Mouse (Mus musculus) limb, embryonic 10.5 days (tissue): ENCODE measurements around the gene Syna. TPM values are rescaled to one million over a fixed set of nuclear protein-coding genes. Genes with fewer than 3 reads are reported as not detected.
A peak's percentile ranks its signal among the peaks of the same experiment; 100 is the strongest.

Source experiments
- DNase-seq: peaks from one replicate; pipeline ENCODE4 v3.0.0-alpha.2; 2017; ENCODE audit warnings: low spot score
- H3K27ac ChIP-seq: fragments of 300-500 bp; sonication (generic); 2 replicates; pipeline ENCODE4 v1.5.1; 2016; ENCODE audit warnings: mild to moderate bottlenecking
- H3K27me3 ChIP-seq: fragments of 300-500 bp; sonication (generic); 2 replicates; pipeline ENCODE4 v1.6.1; 2016; ENCODE audit warnings: low read depth, mild to moderate bottlenecking; ENCODE audit not compliant: poor library complexity, severe bottlenecking
- H3K36me3 ChIP-seq: fragments of 300-500 bp; sonication (generic); 2 replicates; pipeline ENCODE4 v1.6.1; 2016; ENCODE audit warnings: mild to moderate bottlenecking, moderate library complexity
- H3K4me1 ChIP-seq: fragments of 300-500 bp; sonication (generic); 2 replicates; pipeline ENCODE4 v1.6.1; 2016
- H3K4me3 ChIP-seq: fragments of 300-500 bp; sonication (generic); 2 replicates; pipeline ENCODE4 v1.5.1; 2016; ENCODE audit warnings: mild to moderate bottlenecking, moderate library complexity
- H3K9me3 ChIP-seq: fragments of 300-500 bp; sonication (generic); replicated peaks from 2 replicates; pipeline ENCODE4 v1.6.1; 2016; ENCODE audit warnings: mild to moderate bottlenecking
- WGBS: fragments of 180-500 bp; shearing (Covaris S2); methylation state at CpG from one replicate; pipeline ENCODE4 v1.1.7; 2016; 5-methylcytosine and 5-hydroxymethylcytosine counted together
- polyA plus RNA-seq: library from polyadenylated mRNA; unstranded; fragments of >200 nt; fragmentation: Nextera tagmentation; extraction: Ambion mirVana; gene quantifications from 2 replicates; pipeline ENCODE4 v1.2.1, GENCODE M21; 2016

Gene Syna
- polyA plus RNA-seq, 1 experiment from 2014 or later, result 0.06 TPM

- DNase-seq, result peak; percentile 89
- Histone ChIP-seq H3K9me3 (no peaks in the 10 kb centered on the region), H3K27ac (peak overlapping the region; percentile 66), H3K36me3 (no peaks in the 10 kb centered on the region), H3K4me1 (peaks cover 35% of the 10 kb centered on the region), H3K27me3 (no peaks in the 10 kb centered on the region), H3K4me3 (peak overlapping the region; percentile 35)
- 15% methylated on average over 20 of the region's 20 CpGs for WGBS
Measured at GRCm38 (mm10) chr5:134555463-134556164, 4.4 kb downstream of the Syna start.

- no peak for DNase-seq
- H3K9me3 ChIP-seq, result no peaks in the 10 kb centered on the region
- 88% methylated on average over 5 of the region's 5 CpGs for WGBS
- peaks cover 43% of the 10 kb centered on the region for H3K4me1 ChIP-seq
- peaks cover 10% of the 10 kb centered on the region for H3K36me3 ChIP-seq
- no peaks in the 10 kb centered on the region for H3K27me3 ChIP-seq
- H3K4me3 ChIP-seq, result no peak overlapping the region
- no peak overlapping the region for H3K27ac ChIP-seq
Measured at GRCm38 (mm10) chr5:134553951-134554546, 5.9 kb downstream of the Syna start.

- peak; percentile 94 for DNase-seq
- Histone ChIP-seq H3K4me3 (peak within 1 kb of the TSS; percentile 70), H3K4me1 (peaks cover 51% of the 10 kb centered on the region), H3K27me3 (no peaks in the 10 kb centered on the region), H3K27ac (peak within 1 kb of the TSS; percentile 96), H3K9me3 (no peaks in the 10 kb centered on the region), H3K36me3 (peaks cover 20% of the 10 kb centered on the region)
- WGBS, result 1% methylated on average over 61 of the region's 61 CpGs
Measured at GRCm38 (mm10) chr5:134552110-134552972, 7.6 kb downstream of the Syna start, which contains the start of gene Clip2. Clip2 (minus strand) TSS chr5:134552434.

- 2% methylated on average over 52 of the region's 52 CpGs for WGBS
Measured at GRCm38 (mm10) chr5:134551233-134552109, 8.5 kb downstream of the Syna start.

GRCm38 (mm10) chr5:134550836-134551232 is 9.1 kb downstream of the Syna start:
- H3K4me3 ChIP-seq, result peak overlapping the region; percentile 70
- DNase-seq, result no peak
- WGBS, result 14% methylated on average over 6 of the region's 6 CpGs
- peak overlapping the region; percentile 96 for H3K27ac ChIP-seq
- no peaks in the 10 kb centered on the region for H3K27me3 ChIP-seq
- H3K36me3 ChIP-seq, result peaks cover 28% of the 10 kb centered on the region
- no peaks in the 10 kb centered on the region for H3K9me3 ChIP-seq
- H3K4me1 ChIP-seq, result peaks cover 53% of the 10 kb centered on the region

More at GRCm38 (mm10) chr5:134551233-134552109, 8.5 kb downstream of the Syna start:
- H3K27ac ChIP-seq, result peak overlapping the region; percentile 96
- H3K36me3 ChIP-seq, result peaks cover 22% of the 10 kb centered on the region
- peak; percentile 66 for DNase-seq
- peak overlapping the region; percentile 70 for H3K4me3 ChIP-seq
- H3K27me3 ChIP-seq, result no peaks in the 10 kb centered on the region
- peaks cover 51% of the 10 kb centered on the region for H3K4me1 ChIP-seq
- no peaks in the 10 kb centered on the region for H3K9me3 ChIP-seq

- Histone ChIP-seq H3K4me1 (peaks cover 46% of the 10 kb centered on the region), H3K4me3 (no peak overlapping the region)
- 88% methylated on average over 3 of the region's 3 CpGs for WGBS
Measured at GRCm38 (mm10) chr5:134549640-134550168, 10.3 kb downstream of the Syna start.

GRCm38 (mm10) chr5:134548306-134548705 is 11.7 kb downstream of the Syna start:
- peaks cover 42% of the 10 kb centered on the region for H3K36me3 ChIP-seq
- no peak overlapping the region for H3K27ac ChIP-seq
- H3K9me3 ChIP-seq, result no peaks in the 10 kb centered on the region
- H3K27me3 ChIP-seq, result no peaks in the 10 kb centered on the region
- 60% methylated on average over 5 of the region's 5 CpGs for WGBS
- no peak overlapping the region for H3K4me3 ChIP-seq
- no peak for DNase-seq
- peaks cover 50% of the 10 kb centered on the region for H3K4me1 ChIP-seq

More at GRCm38 (mm10) chr5:134549640-134550168, 10.3 kb downstream of the Syna start:
- Histone ChIP-seq H3K36me3 (peaks cover 32% of the 10 kb centered on the region), H3K27me3 (no peaks in the 10 kb centered on the region), H3K27ac (no peak overlapping the region), H3K9me3 (no peaks in the 10 kb centered on the region)
- DNase-seq, result no peak

- H3K9me3 ChIP-seq, result no peaks in the 10 kb centered on the region
- DNase-seq, result no peak
- H3K27me3 ChIP-seq, result no peaks in the 10 kb centered on the region
- peaks cover 43% of the 10 kb centered on the region for H3K4me1 ChIP-seq
- WGBS, result 89% methylated on average over 7 of the region's 7 CpGs
- H3K27ac ChIP-seq, result no peak overlapping the region
- H3K4me3 ChIP-seq, result no peak overlapping the region
- peaks cover 45% of the 10 kb centered on the region for H3K36me3 ChIP-seq
Measured at GRCm38 (mm10) chr5:134546790-134547189, 13.2 kb downstream of the Syna start.

- Histone ChIP-seq H3K36me3 (peaks cover 51% of the 10 kb centered on the region), H3K4me3 (no peak overlapping the region), H3K27me3 (no peaks in the 10 kb centered on the region), H3K9me3 (no peaks in the 10 kb centered on the region), H3K4me1 (peaks cover 46% of the 10 kb centered on the region), H3K27ac (no peak overlapping the region)
- 50% methylated on average over 3 of the region's 3 CpGs for WGBS
- DNase-seq, result no peak
Measured at GRCm38 (mm10) chr5:134545242-134545629, 14.7 kb downstream of the Syna start.

- H3K27ac ChIP-seq, result no peak overlapping the region
- peaks cover 46% of the 10 kb centered on the region for H3K36me3 ChIP-seq
- 66% methylated on average over 19 of the region's 19 CpGs for WGBS
- H3K4me1 ChIP-seq, result peaks cover 48% of the 10 kb centered on the region
- peak; percentile 48 for DNase-seq
- H3K27me3 ChIP-seq, result no peaks in the 10 kb centered on the region
- H3K9me3 ChIP-seq, result no peaks in the 10 kb centered on the region
- no peak overlapping the region for H3K4me3 ChIP-seq
Measured at GRCm38 (mm10) chr5:134544516-134545241, 15.3 kb downstream of the Syna start.

- Histone ChIP-seq H3K9me3 (no peaks in the 10 kb centered on the region), H3K36me3 (peaks cover 59% of the 10 kb centered on the region), H3K27ac (peak overlapping the region; percentile 62), H3K4me3 (no peak overlapping the region), H3K27me3 (no peaks in the 10 kb centered on the region), H3K4me1 (peaks cover 48% of the 10 kb centered on the region)
- no peak for DNase-seq
- WGBS, result 37% methylated on average over 7 of the region's 7 CpGs
Measured at GRCm38 (mm10) chr5:134541640-134542039, 18.3 kb downstream of the Syna start.
